Mouse (Mus musculus): Measurements from ENCODE around the gene Chd5. TPM values are rescaled to one million over a fixed set of nuclear protein-coding genes. Genes with fewer than 3 reads are reported as not detected.

The Chd5 gene
- under 1 TPM; 0.05 to 0.54 (median 0.12) TPM for total RNA-seq (2022)

GRCm38 (mm10) chr4:152338419-152339292 lies at the start of gene Chd5:
Gene Chd5 (plus strand): TSS chr4:152338651.
- no peak for DNase-seq (ENCODE audit: low spot score in 2 of 2)

- no peak for DNase-seq (ENCODE audit: low spot score in 2 of 2)
Measured at GRCm38 (mm10) chr4:152290385-152290784, 48.1 kb upstream of the Chd5 start.

GRCm38 (mm10) chr4:152290991-152291390 lies 47.5 kb upstream of the Chd5 start:
- no peak for DNase-seq (ENCODE audit: low spot score in 2 of 2)

- DNase-seq (ENCODE audit: low spot score in 2 of 2), result no peak
Measured at GRCm38 (mm10) chr4:152291562-152291961, 46.9 kb upstream of the Chd5 start, which contains the start of gene Hes3. Gene Hes3 (minus strand): TSS chr4:152291662.

- DNase-seq (ENCODE audit: low spot score in 2 of 2), result no peak
Measured at GRCm38 (mm10) chr4:152292102-152292765, 46.2 kb upstream of the Chd5 start.

GRCm38 (mm10) chr4:152294188-152294929 lies 44.1 kb upstream of the Chd5 start:
- DNase-seq (ENCODE audit: low spot score in 2 of 2), result no peak

GRCm38 (mm10) chr4:152295916-152296315 lies 42.5 kb upstream of the Chd5 start:
- DNase-seq (ENCODE audit: low spot score in 2 of 2), result no peak

GRCm38 (mm10) chr4:152296371-152296770 lies 42.1 kb upstream of the Chd5 start:
- DNase-seq (ENCODE audit: low spot score in 2 of 2), result no peak

GRCm38 (mm10) chr4:152296874-152297861 lies 41.3 kb upstream of the Chd5 start, which contains the start of gene Icmt:
Gene Icmt (plus strand): TSS chr4:152297227.
- peak; percentile 98 to 100 for DNase-seq (ENCODE audit: low spot score in 2 of 2)

- DNase-seq (ENCODE audit: low spot score in 2 of 2), result no peak
Measured at GRCm38 (mm10) chr4:152298836-152299235, 39.6 kb upstream of the Chd5 start.

- DNase-seq (ENCODE audit: low spot score in 2 of 2), result no peak
Measured at GRCm38 (mm10) chr4:152300375-152300774, 38.1 kb upstream of the Chd5 start.

GRCm38 (mm10) chr4:152302012-152302411 lies 36.4 kb upstream of the Chd5 start:
- DNase-seq (ENCODE audit: low spot score in 2 of 2), result no peak

- DNase-seq (ENCODE audit: low spot score in 2 of 2), result no peak
Measured at GRCm38 (mm10) chr4:152303172-152303571, 35.3 kb upstream of the Chd5 start.

- DNase-seq (ENCODE audit: low spot score in 2 of 2), result no peak
Measured at GRCm38 (mm10) chr4:152304685-152305084, 33.8 kb upstream of the Chd5 start.

- no peak for DNase-seq (ENCODE audit: low spot score in 2 of 2)
Measured at GRCm38 (mm10) chr4:152305991-152306390, 32.5 kb upstream of the Chd5 start.

GRCm38 (mm10) chr4:152307542-152307941 lies 30.9 kb upstream of the Chd5 start:
- no peak for DNase-seq (ENCODE audit: low spot score in 2 of 2)

- no peak for DNase-seq (ENCODE audit: low spot score in 2 of 2)
Measured at GRCm38 (mm10) chr4:152312186-152312585, 26.3 kb upstream of the Chd5 start.

GRCm38 (mm10) chr4:152313211-152313632 lies 25.2 kb upstream of the Chd5 start:
- no peak for DNase-seq (ENCODE audit: low spot score in 2 of 2)

- no peak for DNase-seq (ENCODE audit: low spot score in 2 of 2)
Measured at GRCm38 (mm10) chr4:152313934-152314333, 24.5 kb upstream of the Chd5 start.

- no peak for DNase-seq (ENCODE audit: low spot score in 2 of 2)
Measured at GRCm38 (mm10) chr4:152315498-152316213, 22.8 kb upstream of the Chd5 start.
